8 mouse cellular contexts compared by ENCODE assay signal in genomic region chr12:91591191-91591590, GRCm38 (mm10). TPM values are rescaled to one million over a fixed set of nuclear protein-coding genes. Genes with fewer than 3 reads are reported as not detected.
DNase-seq lines count a peak whose midpoint lies in the region; ATAC-seq lines count a peak whose summit lies in the region.

No protein-coding gene starts in this region.

- DNase-seq in kidney, postnatal 25 days: no peak
- no peak for DNase-seq in embryonic facial prominence, embryonic 11.5 days (ENCODE audit: low spot score)
- DNase-seq in right cerebral cortex, postnatal 25 days: no peak
- DNase-seq in frontal cortex, adult 2 months (ENCODE audit: extremely low spot score in 1 of 2, low spot score in 1 of 2): no peak
- DNase-seq in adrenal gland, adult 8-10 months: no peak

- H3K4me3 ChIP-seq in kidney, embryonic 15.5 days (replicated peaks): peak overlapping the region; percentile 91
- H3K4me3 ChIP-seq in embryonic facial prominence, embryonic 11.5 days (ENCODE audit: low read depth, low read length): no peak overlapping the region; the same call in 1 of the 2 replicates
- no peak overlapping the region for H3K4me3 ChIP-seq in hindbrain, embryonic 16.5 days (ENCODE audit: low read length)
- H3K4me3 ChIP-seq in midbrain, embryonic 15.5 days: peak overlapping the region; percentile 96

- ATAC-seq in kidney, embryonic 15.5 days (replicated peaks; ENCODE audit: low FRiP score): no peak
- no peak for ATAC-seq in embryonic facial prominence, embryonic 11.5 days (replicated peaks; ENCODE audit: insufficient number of reproducible peaks, low FRiP score, low TSS enrichment, low read depth)
- ATAC-seq in hindbrain, embryonic 16.5 days: no peak
- no peak for ATAC-seq in midbrain, embryonic 15.5 days (replicated peaks)

- no peaks in the 10 kb centered on the region for H3K36me3 ChIP-seq in kidney, embryonic 15.5 days
- no peaks in the 10 kb centered on the region for H3K36me3 ChIP-seq in embryonic facial prominence, embryonic 11.5 days (replicated peaks; ENCODE audit: control insufficient read depth, insufficient read depth, low read depth, low read length)
- H3K36me3 ChIP-seq in hindbrain, embryonic 16.5 days (ENCODE audit: control insufficient read depth, insufficient read depth, low read length): no peaks in the 10 kb centered on the region
- H3K36me3 ChIP-seq in midbrain, embryonic 15.5 days (replicated peaks): no peaks in the 10 kb centered on the region

- no peaks in the 10 kb centered on the region for H3K9me3 ChIP-seq in kidney, embryonic 15.5 days (replicated peaks)
- H3K9me3 ChIP-seq in embryonic facial prominence, embryonic 11.5 days (replicated peaks; ENCODE audit: control insufficient read depth, low read length): no peaks in the 10 kb centered on the region
- H3K9me3 ChIP-seq in hindbrain, embryonic 16.5 days (ENCODE audit: control insufficient read depth, low read length): no peaks in the 10 kb centered on the region
- no peaks in the 10 kb centered on the region for H3K9me3 ChIP-seq in midbrain, embryonic 15.5 days

- H3K4me1 ChIP-seq in kidney, embryonic 15.5 days: peaks cover 17% of the 10 kb centered on the region
- no peaks in the 10 kb centered on the region; the same call in 1 of the 2 replicates for H3K4me1 ChIP-seq in embryonic facial prominence, embryonic 11.5 days (ENCODE audit: control insufficient read depth, insufficient read depth, low read length)
- H3K4me1 ChIP-seq in hindbrain, embryonic 16.5 days (ENCODE audit: control insufficient read depth, insufficient read depth, low read depth, low read length): peaks cover 12% of the 10 kb centered on the region
- peaks cover 20% of the 10 kb centered on the region for H3K4me1 ChIP-seq in midbrain, embryonic 15.5 days

- H3K9ac ChIP-seq in kidney, embryonic 15.5 days: peak overlapping the region; percentile 64
- peak overlapping the region; percentile 80 for H3K9ac ChIP-seq in embryonic facial prominence, embryonic 11.5 days (replicated peaks; ENCODE audit: low read length)
- H3K9ac ChIP-seq in hindbrain, embryonic 16.5 days (ENCODE audit: low read depth, low read length): no peak overlapping the region
- H3K9ac ChIP-seq in midbrain, embryonic 15.5 days: peak overlapping the region; percentile 76

- 84% methylated on average over 1 of the region's 1 CpGs for WGBS in kidney, embryonic 15.5 days
- WGBS in embryonic facial prominence, embryonic 11.5 days: 82% methylated on average over 1 of the region's 1 CpGs
- WGBS in hindbrain, embryonic 16.5 days: 65% methylated on average over 1 of the region's 1 CpGs
- WGBS in midbrain, embryonic 15.5 days: 35% methylated on average over 1 of the region's 1 CpGs

- peak overlapping the region; percentile 65 for H3K4me2 ChIP-seq in kidney, embryonic 15.5 days
- peak overlapping the region; percentile 61 for H3K4me2 ChIP-seq in embryonic facial prominence, embryonic 11.5 days (ENCODE audit: low read depth, low read length)
- H3K4me2 ChIP-seq in hindbrain, embryonic 16.5 days (ENCODE audit: low read length): peak overlapping the region; percentile 65
- H3K4me2 ChIP-seq in midbrain, embryonic 15.5 days: peak overlapping the region; percentile 76

- H3K27me3 ChIP-seq in kidney, embryonic 15.5 days: no peaks in the 10 kb centered on the region
- no peaks in the 10 kb centered on the region for H3K27me3 ChIP-seq in embryonic facial prominence, embryonic 11.5 days (ENCODE audit: control insufficient read depth, insufficient read depth, low read length)
- no peaks in the 10 kb centered on the region for H3K27me3 ChIP-seq in hindbrain, embryonic 16.5 days (replicated peaks; ENCODE audit: control insufficient read depth, insufficient read depth, low read length)
- no peaks in the 10 kb centered on the region for H3K27me3 ChIP-seq in midbrain, embryonic 15.5 days (replicated peaks)

- peak overlapping the region; percentile 96 for H3K27ac ChIP-seq in kidney, embryonic 15.5 days
- peak overlapping the region; percentile 91; the same call in 1 of the 2 replicates for H3K27ac ChIP-seq in embryonic facial prominence, embryonic 11.5 days (replicated peaks; ENCODE audit: low read depth, low read length)
- H3K27ac ChIP-seq in hindbrain, embryonic 16.5 days (ENCODE audit: low read depth, low read length): no peak overlapping the region; the same call in 1 of the 2 replicates
- H3K27ac ChIP-seq in midbrain, embryonic 15.5 days: peak overlapping the region; percentile 100; the same call in 1 of the 2 replicates

RNA-seq across cellular contexts. Expression of gene Gtf2a1, which starts 0.9 kb away (rescaled TPM):
- 46.6 and 50.0 TPM in 2 replicates for polyA plus RNA-seq in kidney, embryonic 15.5 days (2015; fragmentation: Nextera tagmentation; extraction: Ambion mirVana)
- polyA plus RNA-seq in embryonic facial prominence, embryonic 11.5 days (2014; fragmentation: Nextera tagmentation; extraction: Ambion mirVana): 46.3 and 48.5 TPM in 2 replicates
- polyA plus RNA-seq in hindbrain, embryonic 16.5 days (2015; fragmentation: Nextera tagmentation; extraction: Ambion mirVana): 48.6 and 58.3 TPM in 2 replicates
- 60.5 and 65.8 TPM in 2 replicates for polyA plus RNA-seq in midbrain, embryonic 15.5 days (2015; fragmentation: Nextera tagmentation; extraction: Ambion mirVana)
- 26.9 TPM in 2 replicates for polyA plus RNA-seq in frontal cortex, adult 2 months (2012; rRNA removed)
- 10 to 100 TPM; 41.1 to 48.8 (median 46.2) TPM for total RNA-seq in adrenal gland, adult 8-10 months (2022)

Comparison
In these comparisons a context has a peak if more than half of its experiments do, and no peak if none do; other contexts are left out.
1. H3K4me3 ChIP-seq: peak in kidney, embryonic 15.5 days (single experiment) and midbrain, embryonic 15.5 days (single experiment); none in embryonic facial prominence, embryonic 11.5 days (single experiment) and hindbrain, embryonic 16.5 days (single experiment).
2. Peak in every context shown above with its lines, with median percentiles within 50 percentile points of each other: H3K4me2 ChIP-seq.